Mouse (Mus musculus) neural tube, embryonic 13.5 days (tissue): Measurements from ENCODE around the gene Rhoa. TPM values are rescaled to one million over a fixed set of nuclear protein-coding genes. Genes with fewer than 3 reads are reported as not detected.
A peak's percentile ranks its signal among the peaks of the same experiment; 100 is the strongest.
"Not testable (repeated sequence)": the region's sequence is repeated elsewhere in the genome, so short reads cannot be mapped to it uniquely, and the experiment has no call there.

Experiments
- ATAC-seq: fragments of 200-750 bp; cut with Nextera tagmentation; 2 replicates; pipeline ENCODE4 v1.8.0; 2017; ENCODE audit warnings: low read depth, mild to moderate bottlenecking, moderate TSS enrichment, moderate library complexity
- H3K27ac ChIP-seq: fragments of 300-500 bp; sonication (generic); replicated peaks from 2 replicates; pipeline ENCODE4 v1.5.1; 2015; ENCODE audit warnings: moderate library complexity, mild to moderate bottlenecking, inconsistent platforms
- H3K27me3 ChIP-seq: fragments of 300-500 bp; sonication (generic); 2 replicates; pipeline ENCODE4 v1.6.1; 2015; ENCODE audit warnings: mild to moderate bottlenecking, inconsistent platforms
- H3K36me3 ChIP-seq: fragments of 300-500 bp; sonication (generic); 2 replicates; pipeline ENCODE4 v1.6.1; 2015; ENCODE audit warnings: mild to moderate bottlenecking, inconsistent platforms
- H3K4me1 ChIP-seq: fragments of 300-500 bp; sonication (generic); replicated peaks from 2 replicates; pipeline ENCODE4 v1.6.1; 2015; ENCODE audit warnings: inconsistent platforms
- H3K4me2 ChIP-seq: fragments of 300-500 bp; sonication (generic); 2 replicates; pipeline ENCODE4 v1.6.1; 2015; ENCODE audit warnings: inconsistent platforms, mild to moderate bottlenecking, moderate library complexity
- H3K4me3 ChIP-seq: fragments of 300-500 bp; sonication (generic); 2 replicates; pipeline ENCODE4 v1.5.1; 2015; ENCODE audit warnings: mild to moderate bottlenecking, inconsistent platforms
- H3K9ac ChIP-seq: fragments of 300-500 bp; sonication (generic); 2 replicates; pipeline ENCODE4 v1.6.1; 2015; ENCODE audit warnings: moderate library complexity, mild to moderate bottlenecking, inconsistent platforms
- H3K9me3 ChIP-seq: fragments of 300-500 bp; sonication (generic); 2 replicates; pipeline ENCODE4 v1.6.1; 2016; ENCODE audit warnings: inconsistent platforms
- WGBS: fragments of 180-500 bp; shearing (Covaris S2); methylation state at CpG from one replicate; pipeline ENCODE4 v1.1.7; 2015; 5-methylcytosine and 5-hydroxymethylcytosine counted together
- polyA plus RNA-seq: library from polyadenylated mRNA; unstranded; fragments of >200 nt; fragmentation: Nextera tagmentation; extraction: Ambion mirVana; gene quantifications from 2 replicates; pipeline ENCODE4 v1.2.1, GENCODE M21; 2015

The Rhoa gene
- polyA plus RNA-seq = 309 and 338 TPM in 2 replicates

- Histone ChIP-seq H3K36me3 (peaks cover 30% of the 10 kb centered on the region), H3K4me1 (peaks cover 51% of the 10 kb centered on the region), H3K27me3 (no peaks in the 10 kb centered on the region), H3K4me2 (peak within 1 kb of the TSS; percentile 76), H3K9me3 (no peaks in the 10 kb centered on the region), H3K9ac (peak within 1 kb of the TSS; percentile 91), H3K4me3 (peak within 1 kb of the TSS; percentile 90), H3K27ac (peak within 1 kb of the TSS; percentile 98)
- ATAC-seq = peak; percentile 98
- WGBS = under 1% methylated on average over 75 of the region's 81 CpGs
These were observed at the start of gene Rhoa, which contains the start of gene Tcta for GRCm38 (mm10) chr9:108305629-108306520. Gene Rhoa (plus strand): TSS chr9:108306129. Gene Tcta (minus strand): TSS chr9:108306160.

GRCm38 (mm10) chr9:108260526-108260925, 45.4 kb upstream of the Rhoa start:
- 90% methylated on average over 4 of the region's 4 CpGs for WGBS
- H3K9ac ChIP-seq = no peak overlapping the region
- no peaks in the 10 kb centered on the region for H3K9me3 ChIP-seq
- no peaks in the 10 kb centered on the region for H3K27me3 ChIP-seq
- H3K27ac ChIP-seq = no peak overlapping the region
- no peak overlapping the region for H3K4me2 ChIP-seq
- ATAC-seq = no peak
- peaks cover 31% of the 10 kb centered on the region for H3K4me1 ChIP-seq
- H3K36me3 ChIP-seq = no peaks in the 10 kb centered on the region
- H3K4me3 ChIP-seq = no peak overlapping the region

DNA sequence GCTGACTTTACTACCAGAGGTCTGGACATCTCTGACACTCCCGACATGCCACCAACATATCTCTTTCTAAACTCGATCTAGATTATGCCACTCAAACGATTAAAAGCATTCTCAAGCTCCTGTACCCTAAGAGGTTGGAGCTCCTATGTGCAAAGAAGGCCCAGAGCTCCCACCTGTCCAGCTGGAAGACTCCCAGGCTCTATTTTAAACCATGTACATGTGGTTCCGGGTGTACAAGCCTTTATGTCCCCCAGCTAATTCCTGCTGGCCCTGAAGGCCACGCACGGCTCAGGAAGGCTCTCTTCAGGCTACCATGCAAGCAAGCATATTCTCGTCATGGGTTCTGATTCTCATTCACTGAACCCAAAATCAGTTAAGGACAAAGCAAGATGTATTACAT, 44.1 kb upstream of the Rhoa start:
- Histone ChIP-seq H3K9me3 (no peaks in the 10 kb centered on the region), H3K4me2 (peak overlapping the region; percentile 70), H3K9ac (0 out of 2 replicates have a peak overlapping the region, but pooled peaks have one; percentile 91), H3K36me3 (no peaks in the 10 kb centered on the region), H3K4me3 (peak overlapping the region; percentile 90), H3K4me1 (peaks cover 31% of the 10 kb centered on the region), H3K27me3 (no peaks in the 10 kb centered on the region), H3K27ac (no peak overlapping the region)
- no peak for ATAC-seq
- WGBS = 74% methylated on average over 7 of the region's 7 CpGs

DNA sequence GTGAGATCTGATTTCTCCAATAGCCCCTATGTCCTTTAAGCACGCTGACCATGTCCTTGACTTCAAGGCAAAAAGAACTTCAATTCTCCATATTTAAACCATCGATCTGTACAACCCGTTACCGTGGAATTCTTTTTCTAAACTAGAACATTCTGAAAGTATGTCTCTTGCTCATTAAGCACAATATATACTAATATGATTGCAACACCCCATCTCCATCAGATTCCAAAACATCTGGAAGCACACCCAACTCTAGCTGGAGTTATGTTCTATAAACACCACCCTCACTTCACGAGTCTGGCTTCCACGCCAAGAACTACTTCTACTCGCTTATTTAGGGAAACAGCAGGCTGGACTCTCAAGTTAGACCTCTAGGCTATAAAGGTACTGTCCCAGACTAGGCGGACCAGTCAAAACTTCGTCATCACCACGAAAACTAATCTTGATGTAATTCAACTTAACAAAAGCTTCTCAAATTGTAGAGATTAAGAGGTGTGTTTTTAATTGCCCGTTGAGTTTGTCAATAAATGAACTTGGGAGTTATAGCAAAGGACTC, 43.4 kb upstream of the Rhoa start:
- 41% methylated on average over 11 of the region's 11 CpGs for WGBS
- Histone ChIP-seq H3K4me3 (peak overlapping the region; percentile 90), H3K36me3 (no peaks in the 10 kb centered on the region), H3K4me1 (peaks cover 31% of the 10 kb centered on the region), H3K27ac (peak overlapping the region; percentile 95; the same call in 1 of the 2 replicates), H3K9me3 (no peaks in the 10 kb centered on the region), H3K27me3 (no peaks in the 10 kb centered on the region), H3K4me2 (peak overlapping the region; percentile 70), H3K9ac (peak overlapping the region; percentile 91)
- ATAC-seq = no peak

- ATAC-seq = peak; percentile 63
- Histone ChIP-seq H3K4me1 (peaks cover 31% of the 10 kb centered on the region), H3K4me3 (peak overlapping the region; percentile 90), H3K27me3 (no peaks in the 10 kb centered on the region), H3K9me3 (no peaks in the 10 kb centered on the region), H3K9ac (peak overlapping the region; percentile 91), H3K27ac (peak overlapping the region; percentile 95), H3K36me3 (no peaks in the 10 kb centered on the region), H3K4me2 (peak overlapping the region; percentile 70)
- under 1% methylated on average over 44 of the region's 62 CpGs for WGBS
These were observed 42.7 kb upstream of the Rhoa start for GRCm38 (mm10) chr9:108263131-108263681.

DNA sequence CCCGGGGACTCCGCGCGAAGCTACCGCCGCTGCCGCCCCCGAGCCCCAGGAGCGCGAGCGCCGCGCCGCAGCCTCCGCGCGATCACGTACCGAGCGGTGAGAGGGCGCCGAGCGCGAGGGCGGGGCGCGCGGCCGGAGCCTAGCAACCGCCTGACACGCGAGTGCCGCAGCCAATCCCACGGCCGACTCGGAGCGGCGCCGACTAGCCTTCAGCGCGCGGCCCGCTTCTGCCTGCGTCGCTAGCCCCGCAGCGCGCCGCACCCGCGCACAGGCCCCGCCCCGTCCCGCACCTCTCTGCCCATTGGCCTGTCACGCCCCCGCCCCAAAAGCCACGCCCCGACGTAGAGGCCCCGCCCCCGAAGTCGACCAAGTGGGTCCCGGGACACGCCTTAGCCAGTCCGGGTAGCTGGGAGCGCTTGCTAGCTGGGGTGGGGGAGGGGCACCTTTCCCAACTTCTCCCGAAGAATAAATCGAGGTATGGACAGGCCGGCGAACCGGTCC, 42.2 kb upstream of the Rhoa start, which contains the start of gene Dag1:
Gene Dag1, minus strand, starts transcription at position 269 of the 501 bp plus-strand sequence.
- under 1% methylated on average over 69 of the region's 71 CpGs for WGBS
- peak; percentile 99 for ATAC-seq
- Histone ChIP-seq H3K4me1 (peaks cover 31% of the 10 kb centered on the region), H3K27ac (peak within 1 kb of the TSS; percentile 95), H3K27me3 (no peaks in the 10 kb centered on the region), H3K36me3 (no peaks in the 10 kb centered on the region), H3K9me3 (no peaks in the 10 kb centered on the region), H3K4me3 (peak within 1 kb of the TSS; percentile 90), H3K4me2 (peak within 1 kb of the TSS; percentile 70), H3K9ac (peak within 1 kb of the TSS; percentile 91)

GRCm38 (mm10) chr9:108264191-108264921, 41.6 kb upstream of the Rhoa start:
- H3K27ac ChIP-seq = peak overlapping the region; percentile 95
- no peaks in the 10 kb centered on the region for H3K36me3 ChIP-seq
- H3K9ac ChIP-seq = peak overlapping the region; percentile 66
- 11% methylated on average over 10 of the region's 10 CpGs for WGBS
- H3K4me3 ChIP-seq = peak overlapping the region; percentile 90
- no peaks in the 10 kb centered on the region for H3K27me3 ChIP-seq
- ATAC-seq = no peak; the same call in 1 of the 2 replicates
- H3K4me2 ChIP-seq = peak overlapping the region; percentile 70
- H3K9me3 ChIP-seq = no peaks in the 10 kb centered on the region
- peaks cover 31% of the 10 kb centered on the region for H3K4me1 ChIP-seq

DNA sequence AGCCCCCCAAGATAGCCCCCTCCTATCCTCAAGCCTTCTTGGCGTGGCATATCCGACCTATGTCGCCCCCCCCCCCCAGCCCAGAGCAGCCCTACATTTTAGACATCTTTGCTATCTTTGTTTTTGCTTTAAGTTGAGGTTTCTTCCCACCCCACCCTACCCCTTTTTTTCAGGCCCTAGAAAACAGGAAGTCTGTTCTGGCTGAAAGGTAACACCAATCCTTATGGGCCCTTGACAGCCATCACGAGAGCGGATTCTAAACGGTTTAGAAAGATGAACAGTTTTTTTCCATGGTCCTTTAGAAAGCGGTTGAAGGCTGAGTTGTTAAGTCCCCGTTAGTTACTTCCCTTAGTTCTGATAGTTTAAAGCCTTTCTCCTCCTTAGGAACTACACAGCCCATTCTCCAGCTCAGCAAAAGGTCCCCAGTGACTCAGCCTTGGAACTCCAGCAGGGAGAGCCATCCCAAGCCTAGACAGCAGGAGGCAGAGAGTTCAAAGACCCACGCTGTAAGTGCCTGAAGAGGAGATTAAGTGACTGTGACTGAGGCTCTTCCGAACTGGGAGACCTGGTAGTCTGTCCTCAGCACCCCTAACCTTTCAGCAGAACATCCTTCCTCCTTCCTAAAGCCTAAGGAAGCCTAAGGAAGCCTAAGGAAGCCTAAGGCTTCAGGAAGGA, 39.5 kb upstream of the Rhoa start:
- no peak for ATAC-seq
- Histone ChIP-seq H3K27me3 (no peaks in the 10 kb centered on the region), H3K4me1 (peaks cover 22% of the 10 kb centered on the region), H3K9me3 (no peaks in the 10 kb centered on the region), H3K4me2 (no peak overlapping the region), H3K9ac (no peak overlapping the region), H3K36me3 (no peaks in the 10 kb centered on the region), H3K4me3 (no peak overlapping the region), H3K27ac (no peak overlapping the region)
- 72% methylated on average over 10 of the region's 10 CpGs for WGBS

- H3K9ac ChIP-seq = no peak overlapping the region
- no peak overlapping the region for H3K4me2 ChIP-seq
- H3K27ac ChIP-seq = no peak overlapping the region
- no peak for ATAC-seq
- no peaks in the 10 kb centered on the region for H3K9me3 ChIP-seq
- no peak overlapping the region for H3K4me3 ChIP-seq
- 80% methylated on average over 7 of the region's 7 CpGs for WGBS
- H3K36me3 ChIP-seq = no peaks in the 10 kb centered on the region
- H3K27me3 ChIP-seq = no peaks in the 10 kb centered on the region
- H3K4me1 ChIP-seq = peaks cover 10% of the 10 kb centered on the region
These were observed 38.2 kb upstream of the Rhoa start for GRCm38 (mm10) chr9:108267691-108268090.

DNA sequence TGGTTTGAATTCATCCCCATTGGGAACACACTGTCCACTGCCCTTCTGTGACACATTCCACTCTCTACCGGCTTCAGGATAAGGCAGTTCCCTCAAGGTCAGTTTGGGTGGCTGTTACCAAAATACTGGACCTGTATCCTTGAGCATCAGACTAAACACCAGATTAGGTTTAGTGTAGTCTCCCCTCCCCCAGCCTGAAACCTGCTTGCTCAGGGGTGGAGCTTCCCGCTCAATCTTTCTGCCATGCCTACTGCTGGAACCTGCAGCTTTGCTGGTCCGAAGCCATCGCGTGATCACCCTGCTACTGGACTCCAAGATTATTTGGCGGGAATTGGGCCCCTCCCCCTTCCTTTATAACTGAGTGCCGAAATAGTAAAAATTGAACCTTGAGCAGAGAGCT, 37.2 kb upstream of the Rhoa start:
- not testable (repeated sequence) for H3K9ac ChIP-seq, H3K4me3 ChIP-seq, H3K4me1 ChIP-seq, ATAC-seq, H3K9me3 ChIP-seq, H3K27me3 ChIP-seq, H3K36me3 ChIP-seq, H3K27ac ChIP-seq, H3K4me2 ChIP-seq
- WGBS = 86% methylated on average over 6 of the region's 7 CpGs

- WGBS = 51% methylated on average over 2 of the region's 2 CpGs
- no peak overlapping the region for H3K4me3 ChIP-seq
- no peaks in the 10 kb centered on the region for H3K27me3 ChIP-seq
- no peak for ATAC-seq
- H3K9me3 ChIP-seq = no peaks in the 10 kb centered on the region
- no peak overlapping the region for H3K9ac ChIP-seq
- no peak overlapping the region for H3K27ac ChIP-seq
- no peaks in the 10 kb centered on the region for H3K4me1 ChIP-seq
- H3K36me3 ChIP-seq = no peaks in the 10 kb centered on the region
- no peak overlapping the region for H3K4me2 ChIP-seq
These were observed 34.0 kb upstream of the Rhoa start for GRCm38 (mm10) chr9:108271941-108272340.
